Mouse (Mus musculus): ENCODE data around the gene Tulp2. TPM values are rescaled to one million over a fixed set of nuclear protein-coding genes. Genes with fewer than 3 reads are reported as not detected.

Gene Tulp2
- under 1 TPM in 1 of 2 experiments, not detected in 1; 0.23 TPM for total RNA-seq (2021)
- long read RNA-seq = 0 reads

DNA sequence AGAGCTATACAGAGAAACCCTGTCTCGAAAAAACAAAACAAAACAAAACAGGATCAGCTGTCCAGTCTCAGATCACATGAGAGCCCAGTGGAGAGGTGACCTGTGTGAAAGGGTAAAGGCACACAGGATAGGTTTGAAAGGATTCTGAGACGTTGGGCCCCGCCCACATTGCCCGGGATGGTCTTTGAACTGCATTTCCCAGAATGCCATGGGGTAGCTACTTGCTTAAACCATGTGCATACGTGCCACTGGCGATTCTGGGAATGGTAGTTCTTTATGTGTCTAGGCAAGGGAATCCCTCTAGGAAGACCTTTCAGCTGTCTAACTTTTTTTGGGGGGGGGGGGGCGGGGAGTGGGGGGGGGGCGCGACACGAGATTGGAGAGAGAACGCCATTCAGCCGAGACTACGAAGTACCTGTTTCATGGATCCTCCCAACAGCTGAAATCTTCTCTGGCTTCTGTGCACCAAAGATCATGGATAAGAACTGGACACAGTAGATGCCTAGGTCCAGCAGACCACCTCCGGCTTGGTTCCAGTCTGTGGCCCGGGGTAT lies at the start of gene Tulp2:
Tulp2 (plus strand) TSS at position 504 of the 554 bp plus-strand sequence.
- DNase-seq (ENCODE audit: low spot score in 2 of 2) = peak; percentile 61 to 69

DNA sequence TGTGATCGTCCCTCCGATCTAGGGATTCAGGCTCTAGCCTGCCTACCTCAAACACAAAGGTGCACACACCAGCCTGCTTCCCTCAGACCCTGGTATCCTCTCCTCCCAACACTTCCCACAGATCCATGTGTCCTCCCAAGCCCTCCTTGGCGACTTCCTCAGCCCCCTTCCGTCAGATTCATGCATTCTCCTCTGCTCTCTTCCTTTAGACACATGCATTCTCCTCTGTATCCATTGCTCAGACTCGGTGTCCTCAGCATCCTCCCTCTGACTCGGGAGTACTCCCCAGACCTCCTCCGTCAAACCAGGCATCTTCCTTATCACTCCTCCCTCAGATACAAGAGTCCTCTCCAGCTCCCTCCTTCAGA lies 47.9 kb upstream of the Tulp2 start:
- no peak for DNase-seq (ENCODE audit: low spot score in 2 of 2)

DNA sequence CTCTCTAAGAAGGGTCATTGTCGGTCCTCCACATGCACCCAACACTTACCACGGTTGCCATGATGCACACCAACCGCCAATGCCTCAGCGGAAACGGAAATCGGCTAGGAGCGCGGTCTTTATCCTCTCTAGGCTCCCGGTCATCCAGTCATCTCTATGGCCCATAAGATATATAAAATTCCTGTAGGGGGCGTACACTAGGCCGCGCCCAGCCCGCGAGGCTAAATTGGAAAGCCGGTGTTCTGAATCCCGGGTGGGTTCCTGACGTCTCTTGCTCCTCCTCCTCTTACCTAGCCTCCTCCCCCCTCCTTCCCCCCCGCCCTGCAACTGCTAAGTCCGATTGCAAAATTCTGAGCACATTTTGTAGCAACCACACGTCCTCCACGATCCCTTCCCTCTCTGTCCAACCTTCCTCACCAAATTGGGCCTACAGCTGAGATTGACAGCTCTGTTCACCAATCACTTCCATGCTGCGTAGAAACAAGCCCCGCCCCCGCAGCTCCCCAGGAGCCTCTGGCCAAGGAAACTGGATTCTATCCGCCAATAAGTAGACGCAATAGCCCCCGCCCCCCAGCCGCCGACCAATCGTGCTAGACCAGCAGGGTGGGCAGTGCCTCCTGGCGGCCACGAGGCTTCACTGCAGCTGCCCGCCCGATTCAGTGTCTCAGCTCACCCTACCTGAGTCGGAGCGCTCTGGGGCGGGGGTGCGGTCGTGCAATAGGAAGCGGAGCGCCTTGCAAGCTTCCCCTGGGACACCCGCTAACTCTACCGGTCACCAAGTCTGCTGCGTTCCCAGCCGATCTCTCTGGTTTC lies 47.3 kb upstream of the Tulp2 start, which contains the start of gene Gys1:
Gys1 (plus strand) TSS at position 642 of the 813 bp plus-strand sequence.
- DNase-seq (ENCODE audit: low spot score in 2 of 2) = peak; percentile 100

DNA sequence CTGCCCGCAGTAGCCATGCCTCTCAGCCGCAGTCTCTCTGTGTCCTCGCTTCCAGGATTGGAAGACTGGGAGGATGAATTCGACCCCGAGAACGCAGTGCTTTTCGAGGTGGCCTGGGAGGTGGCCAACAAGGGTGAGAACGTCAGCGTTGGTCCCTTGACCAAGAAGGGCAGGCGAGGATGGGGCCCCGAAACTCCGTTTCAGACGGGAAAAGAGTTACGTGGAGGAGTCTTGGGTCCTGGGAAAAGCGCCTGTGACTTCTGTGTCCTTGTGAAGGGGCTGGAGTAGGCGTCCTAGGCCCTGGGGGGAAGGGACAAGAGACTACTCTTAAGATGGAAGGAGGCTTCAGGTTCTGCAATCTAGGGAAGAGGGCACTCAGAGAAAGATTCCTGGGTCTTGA lies 46.6 kb upstream of the Tulp2 start:
- DNase-seq (ENCODE audit: low spot score in 2 of 2) = no peak

DNA sequence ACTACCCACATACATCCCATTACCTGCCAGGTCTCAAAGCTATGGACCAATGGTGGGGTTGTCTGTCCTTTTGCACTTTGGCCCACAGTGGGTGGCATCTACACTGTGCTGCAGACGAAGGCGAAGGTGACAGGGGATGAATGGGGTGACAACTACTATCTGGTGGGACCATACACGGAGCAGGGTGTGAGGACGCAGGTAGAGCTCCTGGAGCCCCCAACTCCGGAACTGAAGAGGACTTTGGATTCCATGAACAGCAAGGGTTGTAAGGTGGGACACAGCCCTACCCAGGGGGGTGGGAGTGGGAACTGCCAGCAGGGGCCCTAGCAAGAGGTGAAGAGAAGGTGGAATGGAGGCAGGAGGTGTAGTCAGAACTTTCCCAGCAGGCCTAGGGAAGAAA lies 45.2 kb upstream of the Tulp2 start:
- no peak for DNase-seq (ENCODE audit: low spot score in 2 of 2)

DNA sequence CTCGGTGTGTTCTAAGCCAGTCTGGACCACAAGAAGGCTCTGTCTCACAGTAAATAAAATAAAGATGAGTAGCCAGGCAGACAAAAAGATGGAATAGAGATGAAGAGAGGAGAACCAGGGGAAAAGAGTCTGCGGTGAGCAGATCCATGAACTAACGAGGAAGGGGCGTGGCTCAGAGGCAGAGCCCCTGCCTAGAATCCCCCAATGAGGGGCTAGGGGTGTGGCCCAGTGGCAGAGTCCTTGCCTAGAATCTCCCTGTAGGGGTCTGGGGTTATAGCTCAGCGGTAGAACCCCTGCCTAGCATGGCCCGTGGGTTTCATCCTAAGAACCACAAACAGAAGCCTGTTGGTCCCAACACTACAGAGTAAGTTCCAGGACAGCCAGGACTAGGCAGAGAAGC lies 44.6 kb upstream of the Tulp2 start:
- DNase-seq (ENCODE audit: low spot score in 2 of 2) = no peak

DNA sequence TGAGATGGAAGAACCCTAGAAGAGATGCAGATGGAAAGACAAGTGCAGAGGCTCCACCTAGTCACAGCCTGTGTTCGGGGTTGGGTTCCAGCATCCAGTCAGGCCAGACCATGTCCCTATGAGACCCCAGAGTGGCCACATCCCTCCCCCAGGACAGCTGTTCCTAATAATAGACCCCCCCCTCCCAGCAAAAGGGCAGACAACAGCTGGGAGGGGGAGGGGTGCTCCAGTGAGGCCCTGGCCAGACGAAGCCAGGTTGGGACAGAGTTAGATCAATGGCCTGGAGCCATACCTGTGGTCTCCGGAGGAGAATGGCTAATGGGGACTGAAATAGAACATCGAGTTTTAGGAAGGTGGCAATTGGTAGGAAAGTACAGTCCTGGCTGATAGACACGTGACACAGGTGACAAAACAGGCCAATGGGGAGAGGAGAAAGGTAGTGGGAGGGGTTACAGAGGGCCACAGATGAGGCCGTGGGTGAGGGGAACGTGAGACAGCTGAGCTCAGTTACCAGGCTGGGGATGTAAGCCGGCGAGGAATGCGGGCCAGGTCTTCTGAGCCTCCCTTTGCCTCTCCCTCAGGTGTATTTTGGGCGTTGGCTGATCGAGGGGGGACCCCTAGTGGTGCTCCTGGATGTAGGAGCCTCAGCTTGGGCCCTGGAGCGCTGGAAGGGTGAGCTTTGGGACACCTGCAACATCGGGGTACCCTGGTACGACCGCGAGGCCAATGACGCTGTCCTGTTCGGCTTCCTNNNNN lies 44.0 kb upstream of the Tulp2 start, which contains the start of gene Ruvbl2:
Ruvbl2 (minus strand) TSS at position 576 of the 756 bp plus-strand sequence.
- no peak for DNase-seq (ENCODE audit: low spot score in 2 of 2)

DNA sequence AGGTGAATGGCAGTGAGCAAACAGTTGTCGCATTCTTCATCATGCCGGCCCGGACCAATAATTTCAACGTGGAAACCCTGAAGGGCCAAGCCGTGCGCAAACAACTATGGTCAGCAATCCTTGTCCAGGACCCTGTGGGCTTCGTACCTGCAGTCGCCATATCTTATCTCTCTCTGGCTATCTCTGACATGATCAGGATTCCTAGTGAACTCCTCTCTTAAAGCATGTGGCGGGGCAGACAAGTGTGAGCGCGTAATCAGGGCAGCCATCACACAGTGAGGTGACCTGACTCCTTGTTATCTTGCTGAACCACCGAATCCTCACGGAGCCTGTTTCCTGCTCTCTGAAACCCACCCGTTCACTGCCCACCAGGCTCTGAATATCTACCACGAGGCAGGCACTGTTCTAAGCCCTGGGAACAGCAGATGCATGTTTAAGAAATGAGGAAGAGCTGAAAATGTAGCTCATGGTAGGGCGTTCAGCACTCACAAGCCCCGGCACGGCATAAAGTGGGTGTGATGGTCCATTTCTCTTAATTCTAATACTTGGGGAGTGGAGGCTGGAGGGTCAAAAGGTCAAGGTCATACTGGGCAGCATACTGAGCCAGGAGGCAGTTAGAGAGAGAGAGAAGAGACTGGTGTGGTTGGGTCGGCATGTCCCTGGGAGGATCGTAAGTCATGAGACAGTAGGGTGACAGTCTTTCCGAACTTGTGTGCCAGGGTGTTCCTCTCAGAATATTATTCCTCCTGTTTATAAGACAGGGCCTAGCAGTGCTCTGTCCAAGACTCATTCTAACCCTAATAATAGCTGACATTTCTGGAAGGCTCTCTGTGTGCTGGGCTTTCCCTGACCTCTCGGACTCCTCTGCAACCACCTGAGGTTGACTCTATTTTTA lies 37.9 kb upstream of the Tulp2 start:
- no peak for DNase-seq (ENCODE audit: low spot score in 2 of 2)

DNA sequence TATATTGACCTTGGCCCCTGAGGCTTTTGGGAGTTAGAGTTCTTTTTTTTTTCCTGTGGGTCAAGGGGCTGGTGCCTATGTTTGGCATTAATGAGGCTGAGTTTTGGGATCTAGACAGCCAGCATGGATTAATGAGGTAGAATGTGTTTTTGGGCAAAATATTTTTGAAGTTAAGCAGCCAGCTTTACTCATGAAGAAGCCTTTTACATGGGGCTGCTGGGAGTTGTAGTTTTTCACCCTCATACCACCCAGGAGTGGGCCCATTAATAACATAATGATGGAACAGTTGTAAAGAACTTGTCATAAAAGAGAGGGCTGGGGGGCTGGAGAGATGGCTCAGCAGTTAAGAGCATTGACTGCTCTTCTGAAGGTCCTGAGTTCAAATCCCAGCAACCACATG lies 35.1 kb upstream of the Tulp2 start:
- no peak for DNase-seq (ENCODE audit: low spot score in 2 of 2)

DNA sequence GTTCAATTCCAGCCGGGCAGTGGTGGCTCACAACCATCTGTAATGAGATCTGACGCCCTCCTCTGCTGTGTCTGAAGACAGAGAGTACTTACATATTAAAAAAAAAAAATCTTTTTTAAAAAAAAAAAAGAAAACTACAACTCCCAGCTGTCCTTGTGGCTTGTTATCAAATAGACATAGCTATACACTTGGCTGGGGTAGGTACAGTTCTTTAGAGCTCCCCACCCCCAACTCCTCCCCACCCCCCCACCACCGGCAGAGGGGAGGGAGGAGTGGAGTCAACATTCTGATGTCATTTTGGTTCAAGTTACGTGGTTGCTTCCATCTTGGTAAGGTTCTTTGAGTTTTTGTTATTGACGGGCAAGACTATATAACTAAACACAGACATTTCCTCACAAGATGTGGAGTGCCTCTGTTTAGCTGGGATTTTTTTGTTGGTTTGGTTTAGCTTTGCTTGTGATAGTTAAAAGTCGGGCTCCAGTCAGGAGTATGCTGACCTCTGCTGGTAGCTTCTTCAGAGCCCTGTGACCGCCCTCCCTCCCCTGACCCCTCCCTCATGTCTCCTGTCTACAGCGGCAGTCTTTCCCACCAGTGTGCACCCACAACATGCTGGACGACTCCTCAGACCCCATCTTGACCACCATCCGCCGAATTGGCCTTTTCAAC lies 34.2 kb upstream of the Tulp2 start:
- no peak for DNase-seq (ENCODE audit: low spot score in 2 of 2)

DNA sequence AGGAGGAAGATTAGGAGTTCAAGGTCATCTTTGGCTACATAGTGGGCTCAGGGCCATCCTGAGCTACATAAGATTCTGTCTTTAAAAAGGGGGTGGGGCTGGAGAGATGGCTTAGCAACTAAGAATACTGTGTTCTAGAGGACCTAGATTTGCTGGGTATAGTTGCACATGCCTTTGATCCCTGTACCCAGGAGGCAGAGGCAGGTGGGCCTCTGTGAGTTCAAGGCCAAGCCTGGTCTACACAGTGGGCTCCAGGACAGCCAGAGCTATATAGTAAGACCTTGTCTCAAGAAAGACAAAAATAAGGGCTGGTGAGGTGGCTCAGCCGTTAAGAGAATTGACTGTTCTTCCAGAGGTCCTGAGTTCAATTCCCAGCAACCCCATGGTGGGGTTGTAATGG lies 31.7 kb upstream of the Tulp2 start:
- DNase-seq (ENCODE audit: low spot score in 2 of 2) = no peak

DNA sequence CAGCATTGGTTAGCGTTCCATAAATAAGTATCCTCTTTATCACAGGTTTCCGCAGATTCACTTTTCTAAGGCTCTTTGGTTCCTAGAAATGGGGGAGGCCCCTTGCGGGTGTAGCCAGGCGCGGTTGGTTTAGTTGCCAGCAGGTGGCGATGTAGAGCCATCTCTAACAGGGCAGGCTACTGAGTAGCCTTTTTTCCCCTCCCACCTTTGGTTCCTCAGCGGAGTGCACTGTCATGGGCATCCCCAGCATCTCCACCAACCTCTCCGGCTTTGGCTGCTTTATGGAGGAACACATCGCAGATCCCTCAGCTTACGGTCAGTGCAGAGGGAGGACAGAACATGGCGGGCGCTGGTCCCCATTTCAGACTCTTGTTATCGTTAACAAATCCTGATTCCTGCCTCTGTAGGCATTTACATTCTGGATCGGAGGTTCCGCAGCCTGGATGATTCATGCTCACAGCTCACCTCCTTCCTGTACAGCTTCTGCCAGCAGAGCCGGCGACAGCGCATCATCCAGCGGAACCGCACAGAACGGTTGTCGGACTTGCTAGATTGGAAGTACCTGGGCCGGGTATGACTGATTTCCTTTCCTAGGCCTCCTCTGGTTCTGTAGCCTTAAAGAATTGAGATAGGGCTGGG lies 30.2 kb upstream of the Tulp2 start:
- DNase-seq (ENCODE audit: low spot score in 2 of 2) = peak; percentile 91

DNA sequence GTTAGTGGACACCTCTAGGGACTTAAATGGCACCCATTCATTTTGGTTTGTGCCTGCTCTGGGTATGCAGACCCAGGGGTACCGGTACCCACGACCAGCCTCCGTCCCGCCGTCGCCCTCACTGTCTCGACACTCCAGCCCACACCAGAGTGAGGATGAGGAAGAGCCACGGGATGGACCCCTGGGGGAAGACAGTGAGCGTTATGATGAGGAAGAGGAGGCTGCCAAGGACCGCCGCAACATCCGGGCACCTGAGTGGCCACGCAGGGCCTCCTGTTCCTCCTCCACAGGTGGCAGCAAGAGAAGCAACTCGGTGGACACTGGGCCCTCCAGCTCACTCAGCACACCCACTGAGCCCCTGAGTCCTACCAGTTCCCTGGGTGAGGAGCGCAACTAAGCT lies 26.7 kb upstream of the Tulp2 start:
- no peak for DNase-seq (ENCODE audit: low spot score in 2 of 2)

DNA sequence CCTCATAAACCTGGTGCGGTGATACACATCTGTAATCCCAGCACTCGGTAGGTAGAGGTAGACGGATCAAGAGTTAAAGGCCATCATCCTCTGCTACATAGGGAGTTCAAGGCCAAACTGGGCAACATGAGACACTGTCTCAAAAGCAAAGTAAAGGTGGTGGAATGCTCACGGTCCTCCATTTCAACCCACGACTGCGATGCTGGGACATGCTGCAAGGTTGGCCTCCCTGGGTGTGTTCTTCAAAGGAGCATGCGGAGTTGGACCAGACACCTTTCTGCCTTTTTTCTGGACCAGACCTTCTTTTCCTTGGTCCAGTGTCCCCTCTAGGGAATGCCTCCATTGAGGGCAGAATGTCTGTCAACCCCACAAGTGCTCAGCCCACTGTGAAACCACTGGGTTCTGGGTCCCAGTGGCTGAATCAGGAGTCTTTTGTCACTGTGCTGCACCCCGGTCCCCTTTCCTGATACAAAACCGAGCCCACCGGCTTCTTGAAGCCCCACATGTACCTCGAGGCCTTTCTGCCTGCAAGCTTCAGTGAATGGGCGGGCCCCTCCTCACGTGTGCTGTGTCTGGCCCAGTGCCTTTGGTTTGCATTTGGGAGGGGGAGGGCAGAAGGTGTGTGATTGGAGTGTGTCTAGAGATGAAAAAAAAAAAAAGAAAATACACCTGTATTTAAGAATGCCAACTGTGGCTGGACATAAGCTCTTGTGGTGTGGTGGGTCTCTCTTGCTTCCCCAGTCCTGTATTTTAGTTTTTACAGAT lies 25.6 kb upstream of the Tulp2 start:
- no peak for DNase-seq (ENCODE audit: low spot score in 2 of 2)

DNA sequence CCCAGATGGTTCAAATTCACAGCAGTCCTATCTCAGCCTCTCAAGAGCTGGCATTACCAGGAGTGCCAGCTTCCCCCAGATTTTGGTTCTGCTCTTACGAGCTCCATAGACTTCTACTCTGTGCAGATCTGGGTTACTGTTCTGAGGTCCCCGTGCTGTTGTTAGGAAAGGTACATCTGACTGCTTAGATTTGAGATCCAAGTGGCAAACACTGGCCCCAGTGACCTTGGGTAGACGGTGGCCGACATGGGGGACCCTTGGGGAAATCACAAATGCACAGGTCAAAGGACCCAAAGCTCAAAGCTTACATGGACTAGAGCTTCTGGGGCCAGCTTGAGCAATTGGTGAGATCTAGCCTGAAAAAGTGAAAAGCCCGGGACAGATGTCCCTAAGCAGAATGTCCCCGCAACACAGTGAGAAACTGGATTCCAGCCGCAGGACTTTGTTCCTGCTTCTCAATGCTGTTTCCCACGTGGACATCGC lies 24.9 kb upstream of the Tulp2 start:
- DNase-seq (ENCODE audit: low spot score in 2 of 2) = no peak

DNA sequence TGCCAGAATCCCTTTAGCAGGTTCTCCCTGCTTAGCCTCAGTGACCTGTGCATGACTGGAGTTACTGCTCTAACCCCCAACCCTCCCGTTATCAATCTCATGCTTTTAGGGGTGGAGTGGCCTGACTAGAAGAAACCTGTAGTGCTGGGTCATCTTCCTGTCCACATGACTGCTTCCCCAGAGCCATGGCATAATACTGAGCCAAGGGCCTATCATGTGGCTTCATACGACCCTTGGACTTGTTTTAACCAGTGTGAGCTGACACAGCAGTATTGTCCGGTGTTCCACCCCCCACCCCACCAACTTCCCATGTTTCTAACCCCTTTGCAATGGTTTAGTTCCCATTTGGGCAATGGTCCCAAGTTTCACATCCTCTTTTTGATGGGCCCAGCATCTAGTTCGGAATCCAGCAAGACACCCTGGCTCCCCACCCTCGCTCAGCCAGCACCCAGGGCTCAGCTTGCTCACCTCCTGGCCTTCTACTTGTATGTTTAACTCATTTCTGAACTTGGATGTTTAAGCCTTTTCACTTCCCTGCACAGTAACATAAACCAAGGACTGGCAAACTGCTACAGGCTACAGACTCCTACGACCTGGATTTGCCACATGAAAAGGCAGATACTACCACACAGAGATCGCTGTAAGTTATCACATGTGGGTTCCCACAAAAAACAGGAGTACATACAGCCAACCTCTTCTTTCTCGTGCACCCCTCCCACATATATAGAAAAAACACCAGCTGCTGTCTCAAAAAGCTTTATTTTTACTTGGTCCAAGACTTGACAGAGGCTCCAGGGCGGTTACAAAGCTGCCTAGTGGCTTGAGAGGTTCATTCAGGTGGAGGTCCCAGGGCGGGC lies 24.2 kb upstream of the Tulp2 start:
- no peak for DNase-seq (ENCODE audit: low spot score in 2 of 2)

DNA sequence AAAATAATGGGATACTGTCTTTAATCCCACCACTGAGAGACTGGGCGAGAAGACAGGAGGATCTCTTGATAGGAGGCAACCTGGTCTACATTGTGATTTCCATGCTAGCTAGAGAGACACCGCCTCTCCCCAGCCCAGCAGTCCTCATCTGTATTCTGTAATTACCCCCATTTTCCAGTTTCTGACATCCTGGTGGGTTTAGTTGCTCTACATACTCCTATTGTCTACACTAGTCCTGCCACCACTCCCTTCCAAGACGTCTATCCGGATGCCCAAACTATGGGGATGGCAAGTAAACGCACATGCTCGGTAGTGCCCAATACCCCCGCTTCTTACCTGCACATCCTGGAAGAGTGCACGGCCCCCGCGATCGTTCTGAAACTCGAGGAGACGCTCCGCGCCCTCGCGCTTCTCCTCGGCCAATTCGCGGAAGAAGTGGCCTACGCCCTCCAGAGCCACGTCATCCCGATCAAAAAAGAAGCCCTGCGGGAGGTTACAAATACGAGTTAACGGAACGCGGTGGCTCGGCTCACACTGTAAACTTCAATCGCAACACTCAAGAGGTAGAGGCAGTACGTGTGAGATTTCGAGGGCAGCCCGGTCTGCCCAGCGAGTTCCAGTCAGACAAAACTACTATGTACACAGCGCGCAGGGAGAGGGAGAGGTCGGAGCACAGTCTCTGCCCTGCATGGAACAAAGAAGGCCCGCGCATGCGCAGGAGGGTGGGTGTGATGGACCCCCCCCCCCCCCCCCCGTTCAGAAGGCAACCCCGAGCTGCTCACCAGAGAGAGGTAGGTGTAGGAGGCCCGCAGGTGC lies 22.7 kb upstream of the Tulp2 start:
- peak; percentile 81 to 87 for DNase-seq (ENCODE audit: low spot score in 2 of 2)

Data from layer of hippocampus, postnatal 10 days (tissue).